Mouse (Mus musculus): ENCODE results near the gene Ulk4. TPM values are rescaled to one million over a fixed set of nuclear protein-coding genes. Genes with fewer than 3 reads are reported as not detected.

The Ulk4 gene
- polyA plus RNA-seq, 1 experiment: 1.1 TPM

- H3ac ChIP-seq (ENCODE audit: control insufficient read depth, insufficient read length, low read depth): no peak overlapping the region
- no peaks in the 10 kb centered on the region for H3K36me3 ChIP-seq (ENCODE audit: control insufficient read depth, insufficient read depth)
- no peaks in the 10 kb centered on the region for H3K27me3 ChIP-seq (ENCODE audit: control insufficient read depth, insufficient read depth, insufficient read length)
- no peaks in the 10 kb centered on the region for H3K79me2 ChIP-seq (ENCODE audit: control insufficient read depth, insufficient read depth)
- H3K4me3 ChIP-seq (ENCODE audit: insufficient read depth, poor library complexity, severe bottlenecking): no peak overlapping the region
- H3K79me3 ChIP-seq (ENCODE audit: low read depth): no peaks in the 10 kb centered on the region
- no peak for TF ChIP-seq FOSL1 (IDR thresholded peaks at IDR 0.05; ENCODE audit: insufficient read depth, low read length, poor library complexity, severe bottlenecking)
- TF ChIP-seq USF1 (IDR thresholded peaks at IDR 0.05; ENCODE audit: low read depth): no peak
- no peak for TF ChIP-seq CEBPB (IDR thresholded peaks at IDR 0.05; ENCODE audit: low read depth)
- no peak for TF ChIP-seq MAX (IDR thresholded peaks at IDR 0.05)
- TF ChIP-seq MYOG (IDR thresholded peaks at IDR 0.05; ENCODE audit: control insufficient read depth, extremely low read depth, insufficient read length): no peak
- TF ChIP-seq MYOD1 (IDR thresholded peaks at IDR 0.05; ENCODE audit: control insufficient read depth, insufficient read length, low read depth): no peak
- no peak for TF ChIP-seq CTCF (IDR thresholded peaks at IDR 0.05; ENCODE audit: control insufficient read depth, insufficient read depth, insufficient read length)
Measured at GRCm38 (mm10) chr9:121172123-121172522, 104.9 kb downstream of the Ulk4 start.

GRCm38 (mm10) chr9:121171609-121172008 is 105.4 kb downstream of the Ulk4 start:
- H3K79me3 ChIP-seq (ENCODE audit: low read depth): no peaks in the 10 kb centered on the region
- H3K79me2 ChIP-seq (ENCODE audit: control insufficient read depth, insufficient read depth): no peaks in the 10 kb centered on the region
- no peak overlapping the region for H3ac ChIP-seq (ENCODE audit: control insufficient read depth, insufficient read length, low read depth)
- H3K36me3 ChIP-seq (ENCODE audit: control insufficient read depth, insufficient read depth): no peaks in the 10 kb centered on the region
- TF ChIP-seq FOSL1 (IDR thresholded peaks at IDR 0.05; ENCODE audit: insufficient read depth, low read length, poor library complexity, severe bottlenecking) (no peak), MYOG (IDR thresholded peaks at IDR 0.05; ENCODE audit: control insufficient read depth, extremely low read depth, insufficient read length) (no peak), CEBPB (IDR thresholded peaks at IDR 0.05; ENCODE audit: low read depth) (no peak), MYOD1 (IDR thresholded peaks at IDR 0.05; ENCODE audit: control insufficient read depth, insufficient read length, low read depth) (no peak), CTCF (IDR thresholded peaks at IDR 0.05; ENCODE audit: control insufficient read depth, insufficient read depth, insufficient read length) (no peak), USF1 (IDR thresholded peaks at IDR 0.05; ENCODE audit: low read depth) (no peak), MAX (IDR thresholded peaks at IDR 0.05) (no peak)
- no peaks in the 10 kb centered on the region for H3K27me3 ChIP-seq (ENCODE audit: control insufficient read depth, insufficient read depth, insufficient read length)
- no peak overlapping the region for H3K4me3 ChIP-seq (ENCODE audit: insufficient read depth, poor library complexity, severe bottlenecking)

GRCm38 (mm10) chr9:121164607-121165006 is 112.4 kb downstream of the Ulk4 start:
- no peak for TF ChIP-seq CTCF (IDR thresholded peaks at IDR 0.05; ENCODE audit: control insufficient read depth, insufficient read depth, insufficient read length)
- no peak for TF ChIP-seq MYOG (IDR thresholded peaks at IDR 0.05; ENCODE audit: control insufficient read depth, extremely low read depth, insufficient read length)
- TF ChIP-seq CEBPB (IDR thresholded peaks at IDR 0.05; ENCODE audit: low read depth): no peak
- no peak for TF ChIP-seq MYOD1 (IDR thresholded peaks at IDR 0.05; ENCODE audit: control insufficient read depth, insufficient read length, low read depth)
- TF ChIP-seq FOSL1 (IDR thresholded peaks at IDR 0.05; ENCODE audit: insufficient read depth, low read length, poor library complexity, severe bottlenecking): no peak
- no peak for TF ChIP-seq MAX (IDR thresholded peaks at IDR 0.05)
- no peak for TF ChIP-seq USF1 (IDR thresholded peaks at IDR 0.05; ENCODE audit: low read depth)
- Histone ChIP-seq H3K36me3 (ENCODE audit: control insufficient read depth, insufficient read depth) (no peaks in the 10 kb centered on the region), H3K79me3 (ENCODE audit: low read depth) (no peaks in the 10 kb centered on the region), H3K27me3 (ENCODE audit: control insufficient read depth, insufficient read depth, insufficient read length) (no peaks in the 10 kb centered on the region), H3K79me2 (ENCODE audit: control insufficient read depth, insufficient read depth) (no peaks in the 10 kb centered on the region), H3K4me3 (ENCODE audit: insufficient read depth, poor library complexity, severe bottlenecking) (no peak overlapping the region), H3ac (ENCODE audit: control insufficient read depth, insufficient read length, low read depth) (no peak overlapping the region)

- TF ChIP-seq USF1 (IDR thresholded peaks at IDR 0.05; ENCODE audit: low read depth): no peak
- no peak for TF ChIP-seq FOSL1 (IDR thresholded peaks at IDR 0.05; ENCODE audit: insufficient read depth, low read length, poor library complexity, severe bottlenecking)
- Histone ChIP-seq H3K4me3 (ENCODE audit: insufficient read depth, poor library complexity, severe bottlenecking) (no peak overlapping the region), H3K79me2 (ENCODE audit: control insufficient read depth, insufficient read depth) (no peaks in the 10 kb centered on the region), H3K79me3 (ENCODE audit: low read depth) (no peaks in the 10 kb centered on the region), H3K36me3 (ENCODE audit: control insufficient read depth, insufficient read depth) (no peaks in the 10 kb centered on the region), H3K27me3 (ENCODE audit: control insufficient read depth, insufficient read depth, insufficient read length) (no peaks in the 10 kb centered on the region), H3ac (ENCODE audit: control insufficient read depth, insufficient read length, low read depth) (no peak overlapping the region)
Measured at GRCm38 (mm10) chr9:121162789-121163188, 114.2 kb downstream of the Ulk4 start.

GRCm38 (mm10) chr9:121161818-121162565 is 115.0 kb downstream of the Ulk4 start:
- Histone ChIP-seq H3K79me3 (ENCODE audit: low read depth) (no peaks in the 10 kb centered on the region), H3K36me3 (ENCODE audit: control insufficient read depth, insufficient read depth) (no peaks in the 10 kb centered on the region), H3K4me3 (ENCODE audit: insufficient read depth, poor library complexity, severe bottlenecking) (no peak overlapping the region), H3ac (ENCODE audit: control insufficient read depth, insufficient read length, low read depth) (no peak overlapping the region), H3K27me3 (ENCODE audit: control insufficient read depth, insufficient read depth, insufficient read length) (no peaks in the 10 kb centered on the region), H3K79me2 (ENCODE audit: control insufficient read depth, insufficient read depth) (no peaks in the 10 kb centered on the region)
- TF ChIP-seq FOSL1 (IDR thresholded peaks at IDR 0.05; ENCODE audit: insufficient read depth, low read length, poor library complexity, severe bottlenecking): no peak
- TF ChIP-seq CTCF (IDR thresholded peaks at IDR 0.05; ENCODE audit: control insufficient read depth, insufficient read depth, insufficient read length): no peak
- no peak for TF ChIP-seq MYOD1 (IDR thresholded peaks at IDR 0.05; ENCODE audit: control insufficient read depth, insufficient read length, low read depth)
- no peak for TF ChIP-seq CEBPB (IDR thresholded peaks at IDR 0.05; ENCODE audit: low read depth)
- TF ChIP-seq MYOG (IDR thresholded peaks at IDR 0.05; ENCODE audit: control insufficient read depth, extremely low read depth, insufficient read length): no peak
- TF ChIP-seq MAX (IDR thresholded peaks at IDR 0.05): no peak
- no peak for TF ChIP-seq USF1 (IDR thresholded peaks at IDR 0.05; ENCODE audit: low read depth)

Data from C2C12 (cell line).